Mouse (Mus musculus): ENCODE data around the gene Pla2g16. TPM values are rescaled to one million over a fixed set of nuclear protein-coding genes. Genes with fewer than 3 reads are reported as not detected.

Gene Pla2g16
- polyA plus RNA-seq, 1 experiment = 64.5 TPM

DNA sequence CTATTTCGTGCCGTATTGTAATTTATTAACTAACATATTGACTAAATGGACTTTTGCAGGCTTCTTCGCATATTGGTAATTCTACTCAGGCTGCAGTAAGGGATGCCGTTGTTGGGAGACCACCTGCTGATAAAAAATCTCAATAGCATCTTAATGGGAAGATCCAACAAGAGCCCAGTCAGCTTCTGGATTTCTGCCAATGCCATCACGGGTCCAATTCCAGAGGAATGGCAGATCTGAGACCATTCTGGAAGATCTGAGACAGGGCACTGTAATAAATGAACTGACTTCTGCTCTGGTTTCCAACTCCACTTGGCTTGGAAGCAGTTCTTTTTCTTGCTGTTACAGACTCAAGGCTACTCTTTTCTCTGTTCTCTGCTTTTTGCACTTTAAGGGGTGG, 23.4 kb upstream of the Pla2g16 start:
- Histone ChIP-seq H3K4me2 (ENCODE audit: low read depth) (no peak overlapping the region), H3K79me2 (ENCODE audit: control insufficient read depth, insufficient read depth) (no peaks in the 10 kb centered on the region), H3ac (ENCODE audit: control insufficient read depth, insufficient read length) (no peak overlapping the region), H3K36me3 (ENCODE audit: control insufficient read depth, insufficient read depth) (peaks cover 57% of the 10 kb centered on the region), H3K27me3 (ENCODE audit: control insufficient read depth, insufficient read depth, insufficient read length) (no peaks in the 10 kb centered on the region), H3K4me3 (no peak overlapping the region)
- TF ChIP-seq MAX (IDR thresholded peaks at IDR 0.05; ENCODE audit: low read depth) (no peak), USF1 (IDR thresholded peaks at IDR 0.05; ENCODE audit: low read depth) (no peak), REST (IDR thresholded peaks at IDR 0.05; ENCODE audit: insufficient read depth, insufficient read length) (no peak), MYOD1 (IDR thresholded peaks at IDR 0.05; ENCODE audit: control insufficient read depth in 1 of 3, insufficient read length in 2 of 3, low read depth in 2 of 3) (no peak)

DNA sequence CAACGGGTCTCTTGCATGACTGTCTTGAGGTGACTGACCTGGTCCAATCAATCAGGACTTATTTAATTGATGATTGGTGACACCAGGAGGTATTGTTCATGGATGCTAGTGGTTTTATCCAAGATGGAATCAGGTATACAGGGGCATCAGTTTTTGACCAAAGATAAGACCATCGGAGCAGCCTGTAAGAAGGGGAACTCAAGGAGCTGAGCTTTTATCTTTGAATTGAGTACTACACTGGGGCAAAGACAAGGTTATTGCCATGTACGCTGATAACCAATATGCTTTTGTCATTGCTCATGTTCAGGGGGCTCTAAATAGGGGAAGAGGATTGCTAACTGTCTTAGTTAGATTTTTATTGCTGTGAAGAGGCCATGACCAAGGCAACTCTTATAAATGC, 8.3 kb upstream of the Pla2g16 start:
- Histone ChIP-seq H3K27me3 (ENCODE audit: control insufficient read depth, insufficient read depth, insufficient read length) (no peaks in the 10 kb centered on the region), H3K79me2 (ENCODE audit: control insufficient read depth, insufficient read depth) (no peaks in the 10 kb centered on the region), H3ac (ENCODE audit: control insufficient read depth, insufficient read length) (no peak overlapping the region), H3K4me3 (no peak overlapping the region), H3K36me3 (ENCODE audit: control insufficient read depth, insufficient read depth) (no peaks in the 10 kb centered on the region), H3K4me2 (ENCODE audit: low read depth) (no peak overlapping the region)
- TF ChIP-seq MAX (IDR thresholded peaks at IDR 0.05; ENCODE audit: low read depth) = no peak
- no peak for TF ChIP-seq POLR2AphosphoS2 (IDR thresholded peaks at IDR 0.05; ENCODE audit: insufficient read length, low read depth)
- TF ChIP-seq MYOD1 (IDR thresholded peaks at IDR 0.05; ENCODE audit: control insufficient read depth in 1 of 3, insufficient read length in 2 of 3, low read depth in 2 of 3) = no peak
- no peak for TF ChIP-seq USF1 (IDR thresholded peaks at IDR 0.05; ENCODE audit: low read depth)
- no peak for TF ChIP-seq TCF3 (IDR thresholded peaks at IDR 0.05; ENCODE audit: insufficient read length, low read depth)
- TF ChIP-seq E2F4 (IDR thresholded peaks at IDR 0.05; ENCODE audit: insufficient read depth) = no peak
- no peak for TF ChIP-seq MYOG (IDR thresholded peaks at IDR 0.05; ENCODE audit: control insufficient read depth in 1 of 3, insufficient read depth in 1 of 3, insufficient read length in 2 of 3, low read depth in 2 of 3)
- no peak for TF ChIP-seq CEBPB (IDR thresholded peaks at IDR 0.05; ENCODE audit: insufficient read depth, poor library complexity, severe bottlenecking)
- no peak for TF ChIP-seq TCF12 (IDR thresholded peaks at IDR 0.05; ENCODE audit: insufficient read depth, poor library complexity, severe bottlenecking)
- TF ChIP-seq SRF (IDR thresholded peaks at IDR 0.05; ENCODE audit: control insufficient read depth, insufficient read length, low read depth) = no peak
- TF ChIP-seq POLR2A (IDR thresholded peaks at IDR 0.05; ENCODE audit: insufficient read length, low read depth) = no peak
- no peak for TF ChIP-seq REST (IDR thresholded peaks at IDR 0.05; ENCODE audit: insufficient read depth, insufficient read length)

DNA sequence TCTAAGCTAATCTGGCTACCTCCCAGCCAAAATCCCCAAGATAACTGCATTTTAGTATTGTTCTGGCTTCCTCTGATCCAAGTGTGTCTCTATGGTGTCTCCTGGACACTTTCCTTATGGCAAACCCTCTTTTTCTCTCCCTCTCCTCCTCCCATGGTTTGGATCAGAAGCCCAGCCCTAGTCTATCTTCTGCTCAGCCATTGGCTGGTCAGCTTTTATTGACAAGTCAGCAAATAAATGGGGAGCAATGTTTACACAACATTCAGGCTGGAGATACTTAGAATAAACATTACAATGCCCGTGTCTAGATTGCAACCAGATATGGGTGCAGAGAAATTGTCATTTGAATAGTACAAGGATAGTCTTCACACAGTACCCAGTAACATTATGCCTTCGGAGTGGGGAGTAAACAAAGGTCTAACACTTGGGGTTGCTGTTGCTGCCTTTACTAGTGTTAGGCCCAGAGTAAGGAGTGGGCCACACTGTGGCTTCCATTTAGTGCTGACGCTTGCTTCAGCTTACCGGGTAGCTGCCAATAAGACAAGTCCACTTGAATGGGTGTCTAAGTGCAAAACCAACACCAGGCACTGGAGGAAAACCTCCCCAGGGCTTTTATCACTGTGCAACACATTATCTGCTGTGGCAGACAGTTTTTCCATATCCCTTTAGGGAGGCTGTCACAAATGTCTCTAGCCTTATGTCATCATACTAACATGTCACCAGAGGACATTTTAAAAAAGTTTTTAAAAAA, 5.5 kb upstream of the Pla2g16 start:
- no peak overlapping the region for H3K4me3 ChIP-seq
- H3K79me2 ChIP-seq (ENCODE audit: control insufficient read depth, insufficient read depth) = no peaks in the 10 kb centered on the region
- TF ChIP-seq SRF (IDR thresholded peaks at IDR 0.05; ENCODE audit: control insufficient read depth, insufficient read length, low read depth) (no peak), TCF12 (IDR thresholded peaks at IDR 0.05; ENCODE audit: insufficient read depth, poor library complexity, severe bottlenecking) (no peak), POLR2AphosphoS2 (IDR thresholded peaks at IDR 0.05; ENCODE audit: insufficient read length, low read depth) (no peak), TCF3 (IDR thresholded peaks at IDR 0.05; ENCODE audit: insufficient read length, low read depth) (no peak)
- no peaks in the 10 kb centered on the region for H3K27me3 ChIP-seq (ENCODE audit: control insufficient read depth, insufficient read depth, insufficient read length)
- no peaks in the 10 kb centered on the region for H3K36me3 ChIP-seq (ENCODE audit: control insufficient read depth, insufficient read depth)
- no peak overlapping the region for H3K4me2 ChIP-seq (ENCODE audit: low read depth)
- no peak overlapping the region for H3ac ChIP-seq (ENCODE audit: control insufficient read depth, insufficient read length)

DNA sequence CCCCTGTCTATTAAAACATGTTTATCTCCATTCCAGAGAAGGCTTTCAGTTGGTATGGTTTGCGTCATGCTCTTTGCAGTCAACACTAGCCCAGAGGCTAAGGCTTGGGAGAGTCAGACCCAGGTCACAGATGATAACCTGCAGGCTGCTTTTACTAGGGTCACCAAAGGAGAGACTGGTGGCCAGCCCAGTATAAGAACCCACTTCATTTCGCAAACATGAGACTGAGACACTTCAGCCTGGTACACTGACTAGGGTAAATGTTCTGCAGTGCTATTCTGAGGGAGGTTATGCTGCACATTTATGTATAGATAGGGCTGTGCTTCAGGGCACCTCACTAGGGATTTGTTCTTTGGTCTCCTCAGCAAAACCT, 5.0 kb upstream of the Pla2g16 start:
- H3K4me2 ChIP-seq (ENCODE audit: low read depth) = no peak overlapping the region
- no peak overlapping the region for H3K4me3 ChIP-seq
- H3K79me2 ChIP-seq (ENCODE audit: control insufficient read depth, insufficient read depth) = no peaks in the 10 kb centered on the region
- TF ChIP-seq POLR2A (IDR thresholded peaks at IDR 0.05; ENCODE audit: insufficient read length, low read depth) (no peak), USF1 (IDR thresholded peaks at IDR 0.05; ENCODE audit: low read depth) (no peak), MYOG (IDR thresholded peaks at IDR 0.05; ENCODE audit: control insufficient read depth in 1 of 3, insufficient read depth in 1 of 3, insufficient read length in 2 of 3, low read depth in 2 of 3) (no peak), SRF (IDR thresholded peaks at IDR 0.05; ENCODE audit: control insufficient read depth, insufficient read length, low read depth) (no peak), TCF12 (IDR thresholded peaks at IDR 0.05; ENCODE audit: insufficient read depth, poor library complexity, severe bottlenecking) (no peak), MAX (IDR thresholded peaks at IDR 0.05; ENCODE audit: low read depth) (no peak), TCF3 (IDR thresholded peaks at IDR 0.05; ENCODE audit: insufficient read length, low read depth) (no peak), REST (IDR thresholded peaks at IDR 0.05; ENCODE audit: insufficient read depth, insufficient read length) (no peak), MYOD1 (IDR thresholded peaks at IDR 0.05; ENCODE audit: control insufficient read depth in 1 of 3, insufficient read length in 2 of 3, low read depth in 2 of 3) (no peak), POLR2AphosphoS2 (IDR thresholded peaks at IDR 0.05; ENCODE audit: insufficient read length, low read depth) (no peak), E2F4 (IDR thresholded peaks at IDR 0.05; ENCODE audit: insufficient read depth) (no peak), CEBPB (IDR thresholded peaks at IDR 0.05; ENCODE audit: insufficient read depth, poor library complexity, severe bottlenecking) (no peak)
- no peaks in the 10 kb centered on the region for H3K27me3 ChIP-seq (ENCODE audit: control insufficient read depth, insufficient read depth, insufficient read length)
- H3ac ChIP-seq (ENCODE audit: control insufficient read depth, insufficient read length) = no peak overlapping the region
- no peaks in the 10 kb centered on the region for H3K36me3 ChIP-seq (ENCODE audit: control insufficient read depth, insufficient read depth)

DNA sequence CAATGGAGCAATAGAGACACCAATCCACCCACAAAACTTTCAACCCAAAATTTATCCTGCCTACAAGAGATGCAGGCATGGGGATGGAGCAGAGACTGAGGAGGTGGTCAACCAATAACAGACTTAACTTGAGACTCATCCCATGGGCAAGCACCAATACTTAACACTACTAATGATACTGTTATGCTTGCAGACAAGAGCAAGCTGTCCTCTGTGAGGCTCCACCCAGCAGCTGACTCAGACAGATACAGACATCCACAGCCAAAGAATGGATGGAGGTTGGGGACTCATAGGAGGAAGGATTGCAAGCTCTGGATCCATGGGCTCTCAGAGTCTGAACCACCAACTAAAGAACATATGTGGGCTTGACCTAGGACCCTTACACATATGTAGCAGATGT, 3.8 kb upstream of the Pla2g16 start:
- Histone ChIP-seq H3K36me3 (ENCODE audit: control insufficient read depth, insufficient read depth) (no peaks in the 10 kb centered on the region), H3K4me3 (no peak overlapping the region), H3K79me2 (ENCODE audit: control insufficient read depth, insufficient read depth) (no peaks in the 10 kb centered on the region), H3K27me3 (ENCODE audit: control insufficient read depth, insufficient read depth, insufficient read length) (no peaks in the 10 kb centered on the region), H3ac (ENCODE audit: control insufficient read depth, insufficient read length) (no peak overlapping the region), H3K4me2 (ENCODE audit: low read depth) (no peak overlapping the region)
- no peak for TF ChIP-seq E2F4 (IDR thresholded peaks at IDR 0.05; ENCODE audit: insufficient read depth)
- no peak for TF ChIP-seq MYOD1 (IDR thresholded peaks at IDR 0.05; ENCODE audit: control insufficient read depth in 1 of 3, insufficient read length in 2 of 3, low read depth in 2 of 3)
- no peak for TF ChIP-seq POLR2A (IDR thresholded peaks at IDR 0.05; ENCODE audit: insufficient read length, low read depth)
- TF ChIP-seq TCF12 (IDR thresholded peaks at IDR 0.05; ENCODE audit: insufficient read depth, poor library complexity, severe bottlenecking) = no peak
- no peak for TF ChIP-seq CEBPB (IDR thresholded peaks at IDR 0.05; ENCODE audit: insufficient read depth, poor library complexity, severe bottlenecking)
- TF ChIP-seq MYOG (IDR thresholded peaks at IDR 0.05; ENCODE audit: control insufficient read depth in 1 of 3, insufficient read depth in 1 of 3, insufficient read length in 2 of 3, low read depth in 2 of 3) = no peak
- no peak for TF ChIP-seq POLR2AphosphoS2 (IDR thresholded peaks at IDR 0.05; ENCODE audit: insufficient read length, low read depth)
- no peak for TF ChIP-seq MAX (IDR thresholded peaks at IDR 0.05; ENCODE audit: low read depth)
- no peak for TF ChIP-seq REST (IDR thresholded peaks at IDR 0.05; ENCODE audit: insufficient read depth, insufficient read length)
- no peak for TF ChIP-seq TCF3 (IDR thresholded peaks at IDR 0.05; ENCODE audit: insufficient read length, low read depth)
- no peak for TF ChIP-seq USF1 (IDR thresholded peaks at IDR 0.05; ENCODE audit: low read depth)
- TF ChIP-seq SRF (IDR thresholded peaks at IDR 0.05; ENCODE audit: control insufficient read depth, insufficient read length, low read depth) = no peak

All from myocyte (in vitro differentiated cells).